Mouse (Mus musculus): ENCODE measurements around the gene Kansl2.
"Not testable (repeated sequence)": the region's sequence is repeated elsewhere in the genome, so short reads cannot be mapped to it uniquely, and the experiment has no call there.

Gene Kansl2

DNA sequence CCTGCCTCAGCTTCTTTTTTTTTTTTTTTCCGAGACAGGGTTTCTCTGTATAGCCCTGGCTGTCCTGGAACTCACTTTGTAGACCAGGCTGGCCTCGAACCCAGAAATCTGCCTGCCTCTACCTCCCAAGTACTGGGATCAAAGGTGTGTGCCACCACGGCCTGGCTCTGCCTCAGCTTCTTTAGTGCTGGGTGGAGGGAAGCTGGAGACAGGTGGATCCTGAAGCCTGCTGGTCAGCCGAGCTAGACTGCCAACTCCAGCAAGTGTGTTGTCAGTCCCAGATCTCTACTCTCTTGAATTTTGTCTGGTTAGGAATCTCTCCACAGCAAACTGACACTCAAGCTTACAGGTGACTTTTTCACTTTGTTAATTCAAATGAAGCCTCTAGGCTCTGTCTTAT, 1.9 kb upstream of the Kansl2 start:
- no peak for DNase-seq (ENCODE audit: low spot score)

DNA sequence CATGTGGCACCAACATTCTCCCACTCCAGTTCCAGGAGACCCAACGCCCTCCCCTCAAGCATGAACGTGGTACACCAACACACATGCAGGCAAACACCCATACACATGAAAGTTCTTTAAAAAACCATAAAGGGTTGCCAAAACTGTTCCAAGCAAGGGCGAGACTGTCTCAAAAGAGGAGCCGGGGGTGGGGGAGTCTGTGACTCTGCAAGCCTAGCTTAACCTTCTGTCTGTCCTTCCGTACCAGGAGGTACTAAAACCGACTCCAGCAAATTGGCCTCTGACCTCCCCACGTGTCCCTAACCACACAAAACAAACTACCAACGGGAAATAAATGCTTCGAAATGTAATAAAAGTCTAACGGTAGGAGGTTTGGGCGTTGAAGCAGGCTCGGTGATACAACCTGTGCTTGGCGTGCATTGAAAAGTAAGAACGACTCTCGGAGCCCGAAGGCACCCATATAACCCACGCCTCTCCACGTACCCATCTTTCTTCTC, 981 bp downstream of the Kansl2 start:
- no peak for DNase-seq (ENCODE audit: low spot score)

DNA sequence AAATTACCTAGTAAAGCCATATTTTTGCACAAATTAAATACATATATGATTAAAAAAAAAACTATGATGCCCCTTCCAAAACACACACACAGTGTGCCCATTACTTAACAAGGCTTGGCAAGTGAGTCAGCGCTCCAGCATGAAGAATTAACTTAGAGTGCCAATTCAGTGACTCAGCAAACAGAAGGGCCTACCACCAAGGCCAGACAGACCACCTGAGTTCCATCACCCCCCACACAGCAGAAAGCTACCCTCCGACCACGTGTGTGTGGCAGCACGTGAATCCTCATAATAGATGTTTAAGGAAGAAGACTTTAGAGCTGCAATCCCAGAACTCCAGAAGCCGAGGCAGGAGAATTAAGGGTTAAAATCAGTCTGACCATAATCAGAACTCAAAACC, 1.8 kb downstream of the Kansl2 start:
- DNase-seq (ENCODE audit: low spot score) = no peak

DNA sequence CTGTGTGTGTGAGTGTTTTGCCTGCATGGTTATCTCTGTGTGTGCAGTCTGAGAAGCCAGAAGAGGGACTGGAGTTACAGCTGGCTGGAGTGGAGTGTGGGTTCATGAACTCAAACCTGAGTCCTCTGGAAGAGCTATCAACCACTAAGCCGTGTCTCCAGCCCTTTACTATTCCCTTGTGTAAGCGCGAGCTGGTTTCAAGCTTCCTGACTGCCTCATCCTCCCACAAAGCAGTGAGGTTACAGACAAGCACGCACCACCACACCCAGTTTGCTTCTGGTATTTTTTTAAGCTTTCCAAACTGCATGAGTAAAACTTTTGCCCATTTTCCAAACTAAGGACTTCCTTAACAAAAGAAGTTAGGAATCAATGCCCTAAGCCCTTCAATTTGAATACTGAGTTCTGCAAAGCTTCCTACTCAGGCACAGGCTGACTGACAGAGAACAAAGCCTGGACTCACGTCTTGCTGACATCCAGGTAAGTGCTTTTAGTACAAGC, 5.9 kb downstream of the Kansl2 start:
- DNase-seq (ENCODE audit: low spot score) = no peak

DNA sequence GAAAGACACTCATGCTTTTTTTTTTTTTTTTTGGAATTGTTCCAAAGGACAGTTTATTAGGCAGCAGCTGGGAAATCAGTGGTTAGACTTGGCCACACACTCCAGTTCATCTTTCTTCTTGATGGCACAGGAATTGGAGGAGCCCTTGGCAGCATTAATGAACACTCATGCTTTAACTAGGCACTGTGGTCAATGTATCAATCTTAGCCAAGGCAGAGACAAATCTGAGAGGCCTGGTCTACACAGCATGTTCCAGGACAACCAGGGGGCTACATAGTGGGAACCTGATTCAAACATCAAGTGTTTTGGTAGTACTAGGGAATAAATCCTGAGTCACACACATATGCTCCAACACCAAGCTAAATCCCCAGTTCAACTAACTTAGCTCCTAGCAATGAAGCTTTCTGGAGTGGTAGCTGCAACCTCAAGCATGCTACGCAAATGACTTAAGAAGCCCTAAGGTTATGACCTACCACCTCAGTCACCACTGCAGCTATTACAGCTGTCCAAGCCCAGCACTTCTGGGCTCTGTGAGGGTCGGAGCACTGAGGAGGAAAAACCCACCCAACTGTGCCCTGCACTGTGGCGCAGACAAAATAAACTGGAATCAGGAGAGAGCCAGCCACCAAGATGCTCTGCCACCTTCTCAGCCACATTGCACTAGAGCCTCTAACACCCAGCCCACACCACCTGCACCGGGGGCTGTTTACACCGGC, 6.8 kb downstream of the Kansl2 start:
- no peak for DNase-seq (ENCODE audit: low spot score)

DNA sequence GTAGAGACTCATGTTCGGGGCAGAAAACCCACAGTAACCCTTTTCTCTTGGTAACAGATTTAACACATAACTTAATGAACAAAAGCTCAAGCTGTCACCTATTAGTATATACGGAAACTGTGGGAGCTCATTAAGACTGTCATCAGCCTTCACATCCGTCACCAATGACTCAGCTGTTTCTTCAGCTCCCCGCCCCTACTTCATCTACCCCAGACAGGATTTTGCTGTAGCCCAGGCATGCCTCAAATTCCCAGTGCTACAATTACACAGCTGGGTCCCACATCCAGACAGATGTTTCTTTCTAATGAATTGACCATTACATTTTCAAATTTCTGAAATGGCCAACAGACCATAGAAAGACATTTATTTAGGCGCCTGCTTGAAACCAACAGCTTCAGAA, 8.0 kb downstream of the Kansl2 start:
- DNase-seq (ENCODE audit: low spot score) = no peak

DNA sequence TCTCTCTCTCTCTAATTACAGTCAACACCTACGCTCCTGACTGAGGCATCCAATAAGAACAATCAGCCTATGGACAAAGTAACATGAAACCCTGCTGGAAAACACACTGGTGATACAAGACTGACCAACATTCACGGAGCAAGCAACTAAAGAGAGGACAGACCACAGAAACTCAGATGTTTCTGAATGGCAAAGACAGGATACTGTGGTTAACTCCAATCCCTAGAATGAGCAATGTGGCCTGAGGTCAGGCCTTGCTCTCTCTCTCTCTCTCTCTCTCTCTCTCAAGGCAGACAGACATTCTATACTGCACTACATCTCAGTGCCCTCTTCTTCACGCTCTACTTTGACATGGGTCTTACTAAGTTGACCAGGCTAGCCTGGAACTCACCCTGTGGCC, 12.8 kb downstream of the Kansl2 start:
- no peak for DNase-seq (ENCODE audit: low spot score)

DNA sequence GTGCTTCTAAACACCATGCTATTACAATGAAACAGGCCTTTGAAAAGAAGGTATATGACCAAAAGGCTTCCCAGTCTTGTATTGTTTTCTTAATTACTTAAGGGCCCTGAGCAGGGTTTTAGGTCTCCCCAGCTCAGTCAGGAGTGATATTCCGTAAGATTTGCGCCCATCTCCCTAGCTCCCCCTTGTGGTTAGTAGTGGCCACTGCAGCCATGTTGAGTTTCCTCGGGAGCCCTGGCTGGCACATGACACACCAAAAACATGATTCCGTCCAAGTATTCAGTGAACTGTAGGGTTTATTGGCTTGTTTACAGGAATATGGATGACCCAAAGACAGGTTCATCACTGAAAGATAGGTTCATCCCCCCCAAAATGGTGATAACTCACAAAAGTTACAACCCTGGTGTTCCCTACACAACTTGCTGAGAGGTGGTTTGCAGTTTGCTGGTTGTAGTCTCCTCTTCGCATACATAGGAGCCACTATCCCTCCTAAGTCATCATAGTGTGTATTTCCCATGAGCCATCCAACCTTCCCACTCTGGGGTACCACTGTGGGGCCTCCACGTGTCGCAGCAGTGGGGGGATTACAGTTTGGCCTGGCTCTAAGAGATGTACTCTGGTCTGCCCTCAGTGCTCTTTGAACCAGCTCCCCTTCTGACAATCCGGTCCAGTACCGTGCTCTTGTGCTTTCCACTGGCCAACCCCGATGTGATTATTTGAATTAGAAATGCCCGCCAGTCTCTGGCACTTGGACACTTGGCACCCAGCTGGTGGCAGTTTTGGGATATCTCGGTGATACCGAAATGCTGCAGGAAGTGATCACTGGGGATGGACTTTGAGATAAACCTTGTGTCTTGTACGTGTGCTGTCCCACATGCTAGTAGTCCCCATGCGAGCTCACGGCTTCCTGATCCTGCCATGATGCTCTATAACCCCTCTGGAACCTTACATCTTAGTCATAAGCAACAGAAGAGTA, 16.4 kb downstream of the Kansl2 start:
- peak; percentile 51 for DNase-seq (ENCODE audit: low spot score)

DNA sequence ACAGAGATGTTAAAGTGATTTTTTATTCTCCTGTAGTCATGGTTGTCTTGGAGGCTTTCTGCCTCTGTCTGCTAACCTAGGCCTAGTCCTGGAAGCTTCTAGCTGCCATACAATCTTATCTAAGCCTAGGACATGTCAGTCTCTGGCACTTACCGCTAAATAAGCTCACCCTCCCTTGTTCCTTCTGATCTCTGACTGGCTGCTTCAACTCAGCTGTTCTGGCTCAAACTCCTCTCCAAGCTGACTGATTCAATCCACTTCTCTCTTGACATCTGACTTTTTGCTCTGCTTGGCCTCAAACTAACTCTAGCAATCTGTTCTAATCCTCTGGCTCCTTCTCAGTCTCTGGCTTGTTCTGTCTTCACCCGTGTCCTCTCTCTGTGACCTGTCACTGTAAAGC, 19.2 kb downstream of the Kansl2 start:
- not testable (repeated sequence) for DNase-seq (ENCODE audit: low spot score)

DNA sequence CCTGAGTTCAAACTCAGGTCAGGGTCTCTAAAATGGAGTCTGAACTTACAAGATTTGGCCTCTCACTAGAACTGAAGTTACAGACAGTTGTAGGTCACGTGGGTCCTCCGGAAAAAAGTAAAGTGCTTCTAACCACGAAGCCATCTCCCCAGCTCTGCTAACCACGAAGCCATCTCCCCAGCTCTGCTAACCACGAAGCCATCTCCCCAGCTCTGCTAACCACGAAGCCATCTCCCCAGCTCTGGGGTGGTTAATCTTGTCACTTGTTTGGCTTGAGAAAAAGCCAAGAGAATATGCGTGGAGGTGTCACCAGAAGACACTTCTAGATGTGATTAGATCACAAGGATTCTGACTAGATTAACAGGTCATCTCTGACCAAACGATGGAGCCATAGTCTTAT, 19.9 kb downstream of the Kansl2 start:
- DNase-seq (ENCODE audit: low spot score) = no peak

DNA sequence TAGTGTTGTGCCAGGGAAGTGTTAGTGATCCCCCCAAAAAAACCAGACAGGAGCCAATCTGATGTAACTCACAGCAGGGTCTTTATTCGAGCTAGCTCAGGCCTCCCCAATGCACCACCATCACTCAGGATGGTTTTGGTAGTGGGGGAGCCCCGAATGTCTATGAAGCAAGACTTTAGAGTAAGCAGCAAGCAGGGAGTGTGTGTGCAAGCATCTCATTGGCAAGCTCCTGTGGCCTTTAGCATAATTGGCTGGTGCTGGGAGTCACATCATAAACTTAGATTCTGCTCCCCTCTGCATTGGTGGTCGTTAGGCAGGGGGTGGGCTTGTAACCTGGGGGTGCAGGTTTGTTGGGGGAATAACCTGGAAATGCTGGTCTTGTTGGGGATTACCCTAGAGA, 20.4 kb downstream of the Kansl2 start:
- not testable (repeated sequence) for DNase-seq (ENCODE audit: low spot score)

DNA sequence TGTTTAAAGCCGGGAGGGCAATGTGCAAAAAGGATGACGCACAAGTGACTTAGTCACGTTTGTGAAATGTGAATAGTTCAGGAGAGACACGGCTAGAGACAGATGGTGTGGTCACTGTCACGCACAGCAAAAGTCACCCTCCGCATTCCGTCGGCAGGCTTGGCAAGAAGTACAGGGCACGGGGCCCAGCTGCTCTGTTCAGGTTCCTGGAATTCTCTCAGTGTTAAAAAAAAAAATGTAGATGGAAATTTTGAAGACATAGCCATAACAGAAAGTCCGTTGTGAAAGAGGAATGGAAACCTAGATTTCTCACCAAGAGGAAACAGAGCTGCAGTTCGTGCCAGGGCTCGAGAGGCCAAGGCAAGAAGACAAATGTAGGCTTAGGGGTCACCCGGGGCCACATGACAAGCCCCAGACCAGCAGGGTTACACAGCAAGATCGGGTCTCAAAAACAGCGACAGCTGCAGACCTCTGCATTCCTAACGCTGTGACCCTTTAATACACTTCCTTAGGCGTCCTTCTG, 21.2 kb downstream of the Kansl2 start:
- no peak for DNase-seq (ENCODE audit: low spot score)

DNA sequence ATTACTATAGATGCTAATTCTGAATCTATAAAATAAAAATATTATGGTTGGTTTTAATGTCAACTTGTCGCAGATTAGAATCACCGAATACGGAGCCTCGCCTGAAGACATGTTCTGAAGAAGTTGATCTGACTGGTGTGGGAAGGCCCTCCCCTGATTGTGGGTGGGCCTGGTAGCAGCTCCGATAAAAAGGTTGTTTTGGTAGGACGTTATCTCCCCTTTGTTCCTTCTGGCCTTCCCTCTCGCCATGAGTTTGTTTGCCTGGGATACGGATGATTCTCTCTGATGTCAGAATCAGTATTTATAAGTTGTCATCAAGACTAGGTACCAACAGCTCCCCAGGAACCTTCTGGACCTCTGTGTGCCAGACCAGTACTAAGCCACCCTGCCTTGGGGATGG, 21.8 kb downstream of the Kansl2 start:
- DNase-seq (ENCODE audit: low spot score) = no peak

DNA sequence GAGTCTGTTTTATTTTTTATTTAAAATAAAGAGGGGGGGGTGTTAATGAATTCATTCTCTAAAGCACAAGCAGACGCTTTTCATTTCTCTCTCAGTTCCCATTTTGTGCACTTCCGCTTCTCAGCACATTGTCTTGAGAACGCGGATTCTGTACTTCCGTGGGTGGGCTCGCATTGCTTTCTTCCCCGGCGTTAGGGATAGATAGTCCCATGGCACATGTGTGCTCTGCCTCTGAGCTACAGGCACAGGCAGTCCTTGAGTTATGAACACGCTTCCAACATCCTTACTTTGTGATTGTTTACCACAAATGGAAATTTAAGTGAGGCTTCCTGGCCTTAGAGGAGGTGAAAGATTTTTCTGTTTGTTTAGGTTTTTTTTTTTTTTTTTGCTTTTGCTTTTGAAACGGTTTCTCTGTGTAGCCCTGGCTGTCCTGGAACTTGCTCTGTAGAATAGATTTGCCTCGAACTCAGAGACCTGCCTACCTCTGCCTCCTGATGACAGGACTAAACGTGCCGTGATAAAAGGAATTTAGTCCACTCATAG, 22.6 kb downstream of the Kansl2 start:
- no peak for DNase-seq (ENCODE audit: low spot score)

DNA sequence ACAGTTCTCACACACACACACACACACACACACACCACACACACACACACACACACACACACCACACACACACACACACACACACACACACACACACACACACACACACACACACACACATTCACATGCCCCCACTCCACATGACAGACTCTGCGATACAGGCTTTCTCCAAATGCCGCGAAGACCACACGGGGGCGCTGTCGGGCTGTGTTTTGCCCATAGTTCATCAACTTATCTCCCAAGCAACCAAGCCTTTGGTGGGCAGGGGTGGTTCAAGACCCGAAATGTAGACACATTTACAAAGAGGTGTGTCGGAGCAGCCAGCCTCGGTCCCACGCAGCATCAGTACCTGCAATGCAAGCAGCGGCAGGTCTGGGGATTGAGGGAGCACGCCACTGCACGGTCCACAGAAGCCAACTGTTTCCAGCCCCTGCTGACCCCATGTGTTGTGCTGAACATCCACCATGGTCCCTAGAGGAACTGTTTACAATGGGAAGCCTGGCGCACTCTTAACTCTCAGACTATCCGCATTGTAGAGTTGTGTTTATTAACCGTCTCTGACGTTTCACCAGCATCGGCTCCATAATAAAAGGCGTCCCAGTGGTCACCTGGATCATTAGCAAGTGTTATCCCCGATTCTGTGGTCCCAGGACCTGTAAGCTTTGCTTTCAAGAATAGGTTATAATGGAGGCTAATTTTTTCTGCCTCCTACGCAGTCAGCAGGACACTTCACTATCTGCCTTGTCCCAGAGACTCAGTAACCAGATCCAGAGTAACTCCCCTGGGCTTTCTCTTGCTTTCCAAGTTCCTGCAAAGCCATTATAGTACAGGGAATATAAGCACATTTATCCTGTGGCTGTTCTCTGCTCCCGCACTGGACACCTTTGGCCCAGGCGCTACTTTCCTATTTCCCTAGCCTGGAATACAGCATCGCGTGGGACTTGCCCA, 23.4 kb downstream of the Kansl2 start:
- peak; percentile 66 for DNase-seq (ENCODE audit: low spot score)

DNA sequence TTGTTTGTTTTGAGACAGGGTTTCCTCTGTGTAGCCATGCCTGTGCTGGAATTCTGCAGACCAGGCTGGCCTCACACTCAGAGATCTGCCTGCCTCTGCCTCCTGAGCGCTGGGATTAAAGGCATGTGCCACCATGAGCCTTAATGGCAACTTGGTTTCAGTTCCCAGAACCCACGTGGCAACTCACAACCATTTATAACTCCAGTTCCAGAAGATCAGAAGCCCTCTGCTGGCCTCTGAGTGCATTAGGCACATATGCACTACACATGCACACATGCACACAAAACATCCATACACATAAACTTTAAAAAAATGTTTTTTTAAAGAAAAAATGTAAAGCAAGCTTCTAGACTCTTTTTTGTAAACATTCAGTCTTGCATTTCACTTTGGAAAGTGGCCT, 24.7 kb downstream of the Kansl2 start:
- no peak for DNase-seq (ENCODE audit: low spot score)

DNA sequence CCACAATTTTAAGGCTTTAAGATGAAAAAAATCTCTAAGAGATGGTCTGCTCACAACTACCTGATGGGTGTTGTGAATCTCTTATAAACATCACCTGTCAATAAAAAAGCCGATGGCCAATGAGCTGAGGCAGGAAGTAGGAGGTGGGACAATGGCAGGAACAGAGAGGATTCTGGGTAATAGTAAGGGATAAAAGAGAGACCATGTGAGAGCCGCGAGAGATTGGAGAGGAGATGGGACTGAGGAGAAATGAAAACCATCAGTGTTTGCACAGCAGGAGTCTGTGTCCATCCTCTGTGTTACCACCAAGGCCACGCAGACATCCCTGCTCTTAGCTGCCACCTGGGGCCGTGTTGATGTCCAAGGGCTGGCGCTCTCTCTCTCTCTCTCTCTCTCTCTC, 26.7 kb downstream of the Kansl2 start:
- DNase-seq (ENCODE audit: low spot score) = no peak

DNA sequence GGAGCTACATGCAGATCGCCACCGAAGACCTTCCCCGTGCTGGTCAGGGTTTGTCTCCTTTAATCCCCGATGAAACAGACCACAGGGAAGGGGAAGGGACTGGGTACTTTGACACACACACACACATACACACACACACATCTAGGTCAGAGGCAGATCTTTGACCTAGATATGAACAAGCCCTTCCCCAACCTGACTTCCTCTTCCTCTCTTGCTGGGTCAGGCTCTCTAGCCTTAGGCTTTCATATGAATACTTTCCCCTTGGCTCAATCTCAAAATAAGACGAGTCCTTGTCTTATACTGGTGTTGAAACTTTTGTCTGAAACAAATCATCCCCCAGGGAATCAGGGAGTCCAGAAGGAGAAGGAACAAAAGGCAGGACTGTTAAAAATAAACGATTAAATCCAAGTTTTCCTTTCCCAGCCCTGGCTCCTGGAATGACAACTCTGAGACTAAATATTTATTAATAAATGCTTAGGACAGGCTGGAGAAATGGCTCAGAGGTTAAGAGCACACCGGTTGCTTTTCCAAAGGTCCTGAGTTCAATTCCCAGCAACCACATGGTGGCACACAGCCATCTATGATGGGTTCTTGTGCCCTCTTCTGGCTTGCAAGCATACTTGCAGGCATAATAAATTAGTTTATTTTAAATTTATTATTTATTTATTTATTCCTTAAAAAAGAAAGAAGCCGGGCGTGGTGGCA, 27.7 kb downstream of the Kansl2 start:
- DNase-seq (ENCODE audit: low spot score) = no peak

DNA sequence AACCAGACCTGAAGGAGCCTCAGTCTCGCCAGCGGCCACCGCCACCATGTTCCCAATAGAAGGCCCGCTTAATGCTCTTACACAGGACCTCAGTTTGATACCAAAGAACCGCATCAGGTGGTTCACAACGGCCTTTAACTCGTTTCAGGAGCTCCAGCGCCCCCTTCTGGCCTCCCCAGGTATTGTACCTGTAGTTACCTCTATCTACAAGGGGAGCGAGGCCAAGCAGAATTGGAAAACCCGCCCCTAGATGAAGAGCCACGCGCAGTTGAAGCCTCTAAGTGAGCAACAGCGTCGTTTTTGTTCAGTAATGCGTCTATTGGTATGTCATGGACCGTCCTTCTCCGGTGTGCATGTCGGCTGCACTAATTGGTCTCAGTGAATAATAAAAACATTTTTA, 29.6 kb downstream of the Kansl2 start:
- DNase-seq (ENCODE audit: low spot score) = peak; percentile 55

DNA sequence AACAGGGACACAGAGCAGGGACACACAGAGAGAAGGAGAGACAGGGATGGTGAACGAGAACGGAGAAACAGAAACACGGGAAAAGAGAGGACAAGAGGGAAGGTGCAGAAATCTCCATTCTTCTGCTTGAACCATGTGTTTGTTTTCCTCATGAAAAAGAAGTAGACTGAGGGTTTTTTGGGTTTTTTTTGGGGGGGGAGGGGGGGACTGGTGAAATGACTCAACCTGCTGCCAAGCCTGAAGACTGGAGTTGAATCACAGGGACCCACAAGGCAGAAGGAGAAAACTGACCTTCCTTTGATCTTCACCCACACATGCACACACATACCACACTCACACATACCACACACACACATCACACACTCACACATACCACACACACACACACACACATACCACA, 30.7 kb downstream of the Kansl2 start:
- no peak for DNase-seq (ENCODE audit: low spot score)

DNA sequence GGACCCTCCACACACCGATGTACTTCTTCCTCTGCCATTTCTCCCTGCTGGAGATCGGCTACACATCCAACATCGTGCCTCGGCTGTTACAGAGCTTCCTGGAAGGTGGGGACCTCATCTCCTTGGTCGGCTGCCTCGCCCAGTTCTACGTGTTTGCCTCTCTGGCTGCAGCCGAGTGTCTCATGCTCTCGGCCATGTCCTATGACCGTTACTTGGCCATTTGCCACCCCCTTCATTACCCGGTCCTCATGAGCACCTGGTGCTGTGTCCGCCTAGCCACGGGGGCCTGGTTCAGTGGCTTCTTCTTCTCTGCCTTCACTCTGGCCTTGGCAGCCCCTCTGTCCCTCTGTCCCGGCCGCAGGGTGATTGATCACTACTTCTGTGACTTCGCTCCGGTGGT, 36.4 kb downstream of the Kansl2 start:
- DNase-seq (ENCODE audit: low spot score) = no peak
